10 mouse cellular contexts compared by ENCODE assay signal in the genomic region with DNA sequence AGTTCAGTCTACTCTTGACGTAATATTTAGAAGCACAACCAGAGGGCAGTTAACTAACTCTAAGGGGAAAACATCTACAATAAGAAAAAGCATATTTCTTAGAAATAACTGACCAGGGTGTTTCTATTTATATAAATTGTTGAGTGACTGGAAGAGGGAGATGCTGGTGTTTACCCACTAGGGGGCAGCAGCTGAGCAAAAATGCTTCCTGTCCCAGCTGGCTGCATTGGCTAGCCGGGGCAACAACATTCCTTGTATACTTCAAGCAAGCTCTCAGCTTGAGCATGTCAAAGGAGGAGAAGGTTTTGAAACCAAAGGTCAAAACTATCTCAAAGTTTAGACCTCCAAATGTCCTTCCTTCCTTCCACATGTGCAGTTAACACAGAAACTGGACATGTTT.
DNase-seq lines count a peak whose midpoint lies in the region; ATAC-seq lines count a peak whose summit lies in the region.
"Had no signal": no experiment of that assay in that cellular context is flagged by ENCODE, and none has a peak within 500 bp of the region (broad histone marks: within the 10 kb centered on the region; RNA-seq: fewer than 3 reads in every experiment).

No protein-coding gene starts in this region.

- peak; percentile 78 for DNase-seq in intestine, embryonic 14.5 days (ENCODE audit: low spot score)
- DNase-seq in ES-CJ7 (ENCODE audit: low read depth, low spot score): peak; percentile 61
- DNase-seq in c-Kit-negative CD71-positive TER-119-positive erythroid progenitor cells, embryonic 14.5 days (ENCODE audit: low read depth, low spot score): peak; percentile 1
- peak; percentile 74 for DNase-seq in forelimb bud, embryonic 11.5 days (ENCODE audit: low read depth, low spot score)
- peak; percentile 81 to 82 for DNase-seq in kidney, postnatal 4 days
- DNase-seq in midbrain, embryonic 14.5 days: peak; percentile 90
- peak; percentile 53 for DNase-seq in thymus, postnatal 25 days

- no peak overlapping the region for H3K4me2 ChIP-seq in intestine, embryonic 14.5 days (ENCODE audit: low read length)
- no peak overlapping the region for H3K4me2 ChIP-seq in intestine, embryonic 15.5 days (replicated peaks)
- no peak overlapping the region for H3K4me2 ChIP-seq in midbrain, embryonic 14.5 days (ENCODE audit: low read length)
- H3K4me2 ChIP-seq: embryonic facial prominence, embryonic 12.5 days; liver, embryonic 15.5 days had no signal

- H3K36me3 ChIP-seq in intestine, embryonic 14.5 days (ENCODE audit: control insufficient read depth, insufficient read depth, low read length): peaks cover 79% of the 10 kb centered on the region
- H3K36me3 ChIP-seq in intestine, embryonic 15.5 days: peaks cover 32% of the 10 kb centered on the region
- H3K36me3 ChIP-seq in midbrain, embryonic 14.5 days (ENCODE audit: control insufficient read depth, insufficient read depth, low read length): peaks cover 29% of the 10 kb centered on the region
- H3K36me3 ChIP-seq: liver, embryonic 15.5 days had no signal

- 0 out of 2 replicates have a peak, but pooled peaks have one; percentile 58 for ATAC-seq in intestine, embryonic 14.5 days (replicated peaks; ENCODE audit: low FRiP score, low TSS enrichment, low read depth)
- ATAC-seq in intestine, embryonic 15.5 days: no peak
- no peak; the same call in 1 of the 2 replicates for ATAC-seq in midbrain, embryonic 14.5 days (ENCODE audit: low FRiP score, low TSS enrichment)

- H3K9ac ChIP-seq in intestine, embryonic 14.5 days (ENCODE audit: low read length): no peak overlapping the region
- no peak overlapping the region for H3K9ac ChIP-seq in intestine, embryonic 15.5 days
- no peak overlapping the region for H3K9ac ChIP-seq in midbrain, embryonic 14.5 days (replicated peaks; ENCODE audit: low read length)
- H3K9ac ChIP-seq: embryonic facial prominence, embryonic 12.5 days; liver, embryonic 15.5 days had no signal

- no peaks in the 10 kb centered on the region for H3K9me3 ChIP-seq in intestine, embryonic 14.5 days (ENCODE audit: control insufficient read depth, low read length)
- H3K9me3 ChIP-seq in intestine, embryonic 15.5 days: no peaks in the 10 kb centered on the region
- H3K9me3 ChIP-seq in midbrain, embryonic 14.5 days (ENCODE audit: control insufficient read depth, low read length): no peaks in the 10 kb centered on the region
- H3K9me3 ChIP-seq: embryonic facial prominence, embryonic 12.5 days; liver, embryonic 15.5 days had no signal

- H3K4me3 ChIP-seq in intestine, embryonic 14.5 days (ENCODE audit: low read depth, low read length): no peak overlapping the region
- H3K4me3 ChIP-seq in intestine, embryonic 15.5 days (replicated peaks): no peak overlapping the region
- H3K4me3 ChIP-seq in midbrain, embryonic 14.5 days (replicated peaks; ENCODE audit: low read depth, low read length): no peak overlapping the region
- H3K4me3 ChIP-seq: embryonic facial prominence, embryonic 12.5 days; liver, embryonic 15.5 days had no signal

- H3K27ac ChIP-seq in intestine, embryonic 14.5 days (ENCODE audit: low read depth): no peak overlapping the region
- H3K27ac ChIP-seq in intestine, embryonic 15.5 days: no peak overlapping the region
- no peak overlapping the region for H3K27ac ChIP-seq in midbrain, embryonic 14.5 days (replicated peaks; ENCODE audit: low read depth, low read length)
- H3K27ac ChIP-seq: embryonic facial prominence, embryonic 12.5 days; liver, embryonic 15.5 days had no signal

- H3K27me3 ChIP-seq in intestine, embryonic 14.5 days (replicated peaks; ENCODE audit: control insufficient read depth, insufficient read depth, low read length): no peaks in the 10 kb centered on the region
- H3K27me3 ChIP-seq in intestine, embryonic 15.5 days (replicated peaks): no peaks in the 10 kb centered on the region
- H3K27me3 ChIP-seq in midbrain, embryonic 14.5 days (ENCODE audit: control insufficient read depth, insufficient read depth, low read length): no peaks in the 10 kb centered on the region
- H3K27me3 ChIP-seq: embryonic facial prominence, embryonic 12.5 days; liver, embryonic 15.5 days had no signal

- 45% methylated on average over 2 of the region's 2 CpGs for whole genome bisulfite sequencing in intestine, embryonic 14.5 days
- 42% methylated on average over 2 of the region's 2 CpGs for WGBS in intestine, embryonic 15.5 days
- 48% methylated on average over 2 of the region's 2 CpGs for WGBS in midbrain, embryonic 14.5 days

- no peaks in the 10 kb centered on the region for H3K4me1 ChIP-seq in intestine, embryonic 14.5 days (replicated peaks; ENCODE audit: control insufficient read depth, insufficient read depth, low read length)
- no peaks in the 10 kb centered on the region for H3K4me1 ChIP-seq in intestine, embryonic 15.5 days (replicated peaks)
- peaks cover 6% of the 10 kb centered on the region; the same call in 1 of the 2 replicates for H3K4me1 ChIP-seq in midbrain, embryonic 14.5 days (ENCODE audit: control insufficient read depth, insufficient read depth, low read length)
- H3K4me1 ChIP-seq: embryonic facial prominence, embryonic 12.5 days had no signal

Comparison
In these comparisons a context has a peak if more than half of its experiments do, and no peak if none do; other contexts are left out.
1. DNase-seq: peak in every context shown above with its lines; median percentile 90 in midbrain, embryonic 14.5 days; 82 in kidney, postnatal 4 days; 78 in intestine, embryonic 14.5 days; 74 in forelimb bud, embryonic 11.5 days; 61 in ES-CJ7; 53 in thymus, postnatal 25 days; 1 in c-Kit-negative CD71-positive TER-119-positive erythroid progenitor cells, embryonic 14.5 days.